Mouse (Mus musculus) heart, postnatal 0 days (tissue): ENCODE measurements around the gene Pgrmc1. TPM values are rescaled to one million over a fixed set of nuclear protein-coding genes. Genes with fewer than 3 reads are reported as not detected.
"Not testable (repeated sequence)": the region's sequence is repeated elsewhere in the genome, so short reads cannot be mapped to it uniquely, and the experiment has no call there.

Experiments used
- ATAC-seq: fragments of 200-750 bp; cut with Nextera tagmentation; 2 replicates; pipeline ENCODE4 v1.8.0; 2017; ENCODE audit warnings: low read depth, moderate number of reproducible peaks, moderate library complexity; ENCODE audit not compliant: insufficient read depth
- DNase-seq: peaks from one replicate; pipeline ENCODE4 v3.0.0-alpha.2; 2016; ENCODE audit warnings: low spot score
- H3K27ac ChIP-seq: fragments of 300-500 bp; sonication (generic); 2 replicates; pipeline ENCODE4 v1.5.1; 2014; ENCODE audit warnings: low read depth, mild to moderate bottlenecking
- H3K27me3 ChIP-seq: fragments of 300-500 bp; sonication (generic); 2 replicates; pipeline ENCODE4 v1.6.1; 2014; ENCODE audit warnings: low read length, mixed read lengths; ENCODE audit not compliant: control insufficient read depth, insufficient read depth
- H3K36me3 ChIP-seq: fragments of 300-500 bp; sonication (generic); replicated peaks from 2 replicates; pipeline ENCODE4 v1.6.1; 2014; ENCODE audit warnings: low read length, mixed read lengths; ENCODE audit not compliant: control insufficient read depth, insufficient read depth
- H3K4me1 ChIP-seq: fragments of 300-500 bp; sonication (generic); 2 replicates; pipeline ENCODE4 v1.6.1; 2014; ENCODE audit warnings: antibody characterized with exemption; ENCODE audit not compliant: control insufficient read depth, insufficient read depth
- H3K4me2 ChIP-seq: fragments of 300-500 bp; sonication (generic); 2 replicates; pipeline ENCODE4 v1.6.1; 2014; ENCODE audit warnings: low read depth, mild to moderate bottlenecking, low read length, moderate library complexity
- H3K4me3 ChIP-seq: fragments of 300-500 bp; sonication (generic); 2 replicates; pipeline ENCODE4 v1.5.1; 2014; ENCODE audit warnings: low read depth, low read length
- H3K9ac ChIP-seq: fragments of 300-500 bp; sonication (generic); replicated peaks from 2 replicates; pipeline ENCODE4 v1.6.1; 2014; ENCODE audit warnings: low read depth, low read length, mixed read lengths
- H3K9me3 ChIP-seq: fragments of 300-500 bp; sonication (generic); replicated peaks from 2 replicates; pipeline ENCODE4 v1.6.1; 2016; ENCODE audit warnings: low read length; ENCODE audit not compliant: control insufficient read depth
- CTCF ChIP-seq: IDR thresholded peaks from 2 replicates; pipeline ENCODE4 v1.5.1; 2016; ENCODE audit warnings: antibody characterized with exemption, control low read depth, low read depth
- EP300 ChIP-seq: IDR thresholded peaks from 2 replicates; pipeline ENCODE4 v1.6.1; 2016; ENCODE audit warnings: antibody characterized with exemption, low read depth
- WGBS: fragments of 180-500 bp; shearing (Covaris S2); extraction: QIAGEN DNeasy Blood & Tissue Kit; methylation state at CpG from one replicate; pipeline ENCODE4 v1.1.7; 2014; 5-methylcytosine and 5-hydroxymethylcytosine counted together
- polyA plus RNA-seq: library from polyadenylated mRNA; unstranded; fragments of >200 nt; fragmentation: Nextera tagmentation; extraction: Ambion mirVana; gene quantifications from 2 replicates; pipeline ENCODE4 v1.2.1, GENCODE M21; 2015
- total RNA-seq: library from RNA; depleted of rRNA; stranded (reverse); fragments of >200 nt; gene quantifications from 2 replicates; pipeline ENCODE4 v1.2.3, GENCODE M21; 2014; ENCODE audit warnings: low replicate concordance

The Pgrmc1 gene
- total and polyA plus RNA-seq, 2 experiments from 2014 or later: 70.5 to 82.2 TPM

DNA sequence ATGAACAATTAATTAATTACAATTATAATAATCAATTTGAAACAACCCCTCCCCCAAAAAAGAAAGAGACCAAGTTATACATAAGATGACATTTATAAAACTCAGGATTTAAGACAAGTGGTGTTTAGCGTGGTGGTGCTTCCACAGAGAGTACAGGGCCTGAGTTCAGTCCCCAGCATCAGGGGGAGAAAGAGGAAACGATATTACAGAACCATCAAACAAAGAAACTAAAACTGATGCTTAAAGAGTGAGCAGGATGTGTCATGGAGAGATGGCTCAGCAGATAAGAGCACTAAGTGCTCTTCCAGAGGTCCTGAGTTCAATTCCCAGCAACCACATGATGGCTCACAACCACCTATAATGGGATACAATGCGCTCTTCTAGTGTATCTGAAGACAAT lies 45.3 kb upstream of the Pgrmc1 start:
- Histone ChIP-seq H3K27me3 (no peaks in the 10 kb centered on the region), H3K9ac (no peak overlapping the region), H3K4me2 (no peak overlapping the region), H3K4me3 (no peak overlapping the region), H3K27ac (no peak overlapping the region), H3K9me3 (no peaks in the 10 kb centered on the region), H3K36me3 (no peaks in the 10 kb centered on the region), H3K4me1 (no peaks in the 10 kb centered on the region)
- TF ChIP-seq EP300 (no peak), CTCF (no peak)
- 64% methylated on average over 3 of the region's 3 CpGs for WGBS
- DNase-seq (no peak), ATAC-seq (no peak)

DNA sequence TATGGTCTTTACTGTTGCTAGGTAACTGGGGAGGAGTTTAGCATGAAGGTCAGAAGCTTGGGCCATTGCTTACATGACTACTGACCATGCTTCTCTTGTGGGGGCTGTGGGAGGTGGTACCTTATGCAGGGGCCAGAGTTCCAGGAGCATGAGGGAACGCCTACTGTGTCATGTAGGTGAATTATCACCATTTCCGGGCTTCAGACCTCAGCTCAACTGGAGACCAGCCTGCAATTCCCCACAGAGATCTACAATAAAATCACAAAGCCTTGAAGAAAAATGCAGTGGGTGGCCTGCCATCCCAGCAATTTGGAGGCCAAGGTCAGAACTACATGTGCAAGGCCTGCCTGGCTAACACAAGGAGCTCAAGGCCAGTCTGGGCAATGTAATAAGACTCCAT lies 42.8 kb upstream of the Pgrmc1 start:
- not testable (repeated sequence) for H3K4me2 ChIP-seq, H3K27ac ChIP-seq, H3K27me3 ChIP-seq, H3K36me3 ChIP-seq, H3K9me3 ChIP-seq, H3K4me1 ChIP-seq, DNase-seq, H3K4me3 ChIP-seq, H3K9ac ChIP-seq, ATAC-seq
- 37% methylated on average over 2 of the region's 2 CpGs for WGBS

DNA sequence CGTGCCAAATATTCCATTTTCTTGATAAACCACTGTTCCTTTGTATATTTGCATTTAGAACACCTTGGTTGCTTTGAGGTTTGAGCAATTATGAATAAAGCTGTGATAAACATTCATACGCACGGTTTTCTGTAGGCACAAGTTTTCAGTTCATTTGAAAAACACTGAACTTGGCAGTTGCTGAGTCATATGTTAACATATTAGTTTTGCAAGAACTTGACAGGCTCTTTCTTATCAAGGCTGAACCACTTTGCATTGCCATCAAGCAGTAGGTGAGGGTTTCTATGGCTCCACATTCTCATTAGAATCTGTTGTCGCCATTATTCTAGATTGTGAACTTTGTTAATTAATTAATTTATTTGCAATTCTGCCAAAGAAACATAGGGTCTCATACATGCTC lies 37.8 kb upstream of the Pgrmc1 start:
- H3K27me3 ChIP-seq: no peaks in the 10 kb centered on the region
- no peaks in the 10 kb centered on the region for H3K36me3 ChIP-seq
- H3K9me3 ChIP-seq: no peaks in the 10 kb centered on the region
- no peak for DNase-seq
- no peaks in the 10 kb centered on the region for H3K4me1 ChIP-seq
- TF ChIP-seq EP300 (no peak), CTCF (no peak)
- 69% methylated on average over 4 of the region's 4 CpGs for WGBS
- ATAC-seq: no peak
- H3K4me2 ChIP-seq: no peak overlapping the region
- no peak overlapping the region for H3K9ac ChIP-seq
- no peak overlapping the region for H3K4me3 ChIP-seq
- H3K27ac ChIP-seq: no peak overlapping the region

DNA sequence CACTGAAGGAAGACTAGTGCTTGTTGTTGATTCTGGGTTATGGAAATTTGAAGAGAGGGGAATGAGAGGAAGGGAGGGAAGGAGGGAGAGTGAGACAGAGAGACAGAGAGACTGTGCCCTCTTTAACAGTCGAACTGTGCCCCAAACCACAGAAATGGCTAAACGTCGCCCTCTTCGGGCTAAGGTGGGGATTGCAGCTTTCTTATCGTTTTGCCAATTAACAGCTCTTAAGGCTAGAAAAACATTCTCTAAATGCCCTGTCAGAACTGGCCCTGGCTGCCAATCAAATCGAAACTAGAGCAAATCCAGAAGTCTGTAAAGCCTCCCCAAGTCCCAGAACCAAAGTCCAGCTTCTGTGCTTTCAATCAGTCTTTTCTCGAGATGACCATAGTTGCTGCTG lies 36.4 kb upstream of the Pgrmc1 start:
- Histone ChIP-seq H3K4me1 (no peaks in the 10 kb centered on the region), H3K4me2 (peak overlapping the region; percentile 46), H3K27me3 (no peaks in the 10 kb centered on the region), H3K4me3 (peak overlapping the region; percentile 13; the same call in 1 of the 2 replicates), H3K9ac (no peak overlapping the region), H3K27ac (no peak overlapping the region), H3K9me3 (no peaks in the 10 kb centered on the region), H3K36me3 (no peaks in the 10 kb centered on the region)
- peak; percentile 39 for DNase-seq
- TF ChIP-seq CTCF: peak; percentile 72
- TF ChIP-seq EP300: no peak
- WGBS: 9% methylated on average over 7 of the region's 7 CpGs
- no peak for ATAC-seq

DNA sequence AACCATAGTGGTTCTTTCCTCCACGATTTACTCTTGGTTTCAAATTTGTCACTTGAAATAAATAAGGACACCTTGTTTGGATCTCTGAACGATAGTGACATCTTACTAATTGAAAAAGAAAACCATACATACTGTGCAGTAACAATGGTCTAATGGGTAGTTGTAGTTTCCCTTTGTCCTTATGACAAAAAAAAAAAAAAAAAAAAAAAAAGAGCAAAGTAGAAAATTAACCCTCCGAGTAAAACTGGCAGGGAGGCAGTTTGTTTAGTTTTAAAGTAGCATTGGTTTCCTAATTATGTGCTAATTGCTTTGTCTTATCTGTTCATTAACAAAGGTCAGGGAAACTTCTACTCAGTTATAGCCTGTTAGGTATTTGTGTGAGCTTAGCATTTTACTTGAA lies 35.9 kb upstream of the Pgrmc1 start:
- H3K4me1 ChIP-seq: no peaks in the 10 kb centered on the region
- ATAC-seq (no peak), DNase-seq (no peak)
- no peak for TF ChIP-seq EP300
- H3K36me3 ChIP-seq: no peaks in the 10 kb centered on the region
- no peaks in the 10 kb centered on the region for H3K9me3 ChIP-seq
- H3K4me2 ChIP-seq: peak overlapping the region; percentile 46
- H3K27me3 ChIP-seq: no peaks in the 10 kb centered on the region
- WGBS: 18% methylated on average over 3 of the region's 3 CpGs
- no peak overlapping the region for H3K27ac ChIP-seq
- H3K4me3 ChIP-seq: 0 out of 2 replicates have a peak overlapping the region, but pooled peaks have one; percentile 13
- no peak overlapping the region for H3K9ac ChIP-seq

DNA sequence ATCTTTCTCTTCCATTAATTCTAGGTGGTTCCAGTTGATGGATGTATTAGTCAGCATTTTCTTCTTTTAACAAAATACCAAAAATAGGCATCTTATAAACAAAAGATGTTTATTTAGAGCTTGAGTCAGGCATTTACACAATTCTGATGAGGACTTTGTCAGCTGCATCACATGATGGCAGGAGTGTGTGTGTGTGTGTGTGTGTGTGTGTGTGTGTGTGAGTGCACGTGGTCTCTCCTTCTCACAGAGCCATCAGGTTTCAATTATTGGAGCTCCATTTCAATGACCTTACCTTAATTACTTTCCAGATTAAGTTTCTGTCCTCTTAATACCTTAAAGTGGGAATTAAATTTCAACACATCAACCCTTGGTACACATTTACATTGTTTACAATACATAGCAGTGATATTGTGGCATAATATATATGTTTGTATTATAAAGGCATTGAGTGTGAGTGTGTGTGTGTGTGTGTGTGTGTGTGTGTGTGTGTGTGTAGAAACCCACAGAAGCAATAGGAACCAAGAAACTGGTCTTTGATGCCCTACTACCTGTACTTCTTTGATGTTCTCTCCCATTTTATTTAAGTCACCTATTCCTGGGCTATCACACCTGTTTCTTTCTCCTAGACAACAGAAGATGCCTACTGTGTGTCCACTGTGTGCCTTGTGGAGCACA lies 11.2 kb upstream of the Pgrmc1 start:
- DNase-seq: no peak
- Histone ChIP-seq H3K4me1 (no peaks in the 10 kb centered on the region), H3K4me2 (no peak overlapping the region), H3K9me3 (no peaks in the 10 kb centered on the region), H3K27me3 (no peaks in the 10 kb centered on the region), H3K36me3 (no peaks in the 10 kb centered on the region), H3K27ac (no peak overlapping the region), H3K9ac (no peak overlapping the region), H3K4me3 (no peak overlapping the region)
- no peak for TF ChIP-seq CTCF
- TF ChIP-seq EP300: no peak
- ATAC-seq: no peak
- 73% methylated on average over 1 of the region's 1 CpGs for WGBS
